Mouse (Mus musculus) lung, postnatal 0 days (tissue): ENCODE results near the gene Hoxa4.

Experiments
- CTCF ChIP-seq: IDR thresholded peaks from 2 replicates; pipeline ENCODE4 v1.5.1; 2016; ENCODE audit warnings: antibody characterized with exemption, mild to moderate bottlenecking
- EP300 ChIP-seq: IDR thresholded peaks from 2 replicates; pipeline ENCODE4 v1.6.1; 2016; ENCODE audit warnings: antibody characterized with exemption, mild to moderate bottlenecking, control low read depth

GRCm38 (mm10) chr6:52164626-52165440 lies 26.7 kb downstream of the Hoxa4 start, which contains the start of gene Hoxa2:
- TF ChIP-seq EP300 (0 out of 2 replicates have a peak, but pooled peaks have one; percentile 39), CTCF (no peak)
